Mouse (Mus musculus): ENCODE results near the gene Auts2. TPM values are rescaled to one million over a fixed set of nuclear protein-coding genes. Genes with fewer than 3 reads are reported as not detected.

Gene Auts2
- total and polyA plus RNA-seq, 3 experiments = not detected

DNA sequence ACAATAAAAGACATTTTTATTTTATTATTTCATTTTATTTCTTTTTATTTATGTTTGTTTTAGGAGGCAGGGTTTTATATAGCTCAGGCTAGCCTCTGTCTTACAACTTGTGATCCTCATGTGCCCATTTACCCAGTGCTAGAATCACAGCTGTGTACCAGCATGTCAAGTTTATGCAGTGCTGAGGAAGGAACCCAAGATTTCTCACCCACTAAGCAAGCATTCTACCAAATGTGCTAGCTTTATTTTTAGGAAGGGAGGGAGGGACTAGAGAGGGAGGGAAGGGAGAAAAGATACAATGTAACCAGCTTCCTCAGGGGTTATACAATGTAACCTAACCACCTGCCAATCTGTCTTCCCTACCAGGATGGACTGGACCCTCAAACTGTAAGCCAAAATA, 1067.9 kb downstream of the Auts2 start:
- H3K36me3 ChIP-seq (replicated peaks in 1 of 2; ENCODE audit: control insufficient read depth in 1 of 2, insufficient read depth in 1 of 2, low read length in 1 of 2) = no peaks in the 10 kb centered on the region
- H3K4me1 ChIP-seq (ENCODE audit: control insufficient read depth in 1 of 2, insufficient read depth in 2 of 2) = no peaks in the 10 kb centered on the region
- in situ Hi-C loops (cut with MboI; ENCODE audit: low pct_ligation_motif_present, low pct_unique_long_range_greater_than_20kb, low sequenced_read_pairs) = no loop called here
- no peak for DNase-seq (ENCODE audit: extremely low read depth)
- H3K79me2 ChIP-seq (replicated peaks; ENCODE audit: control insufficient read depth, extremely low read depth, insufficient read depth, poor library complexity, severe bottlenecking) = no peaks in the 10 kb centered on the region
- no peaks in the 10 kb centered on the region for H3K27me3 ChIP-seq (replicated peaks)
- H3K4me3 ChIP-seq (replicated peaks in 1 of 3; ENCODE audit: low read depth in 2 of 3, low read length in 2 of 3, poor library complexity in 1 of 3) = no peak overlapping the region
- TF ChIP-seq ZC3H11A (IDR thresholded peaks at IDR 0.05; ENCODE audit: low read depth, low read length) (no peak), MAX (IDR thresholded peaks at IDR 0.05; ENCODE audit: low read length) (no peak), CTCF (conservative IDR thresholded peaks at IDR 0.05 in 1 of 2, IDR thresholded peaks at IDR 0.05 in 1 of 2; ENCODE audit: low read depth in 2 of 2, low read length in 2 of 2) (no peak), SIN3A (IDR thresholded peaks at IDR 0.05; ENCODE audit: low read length) (no peak), ZMIZ1 (IDR thresholded peaks at IDR 0.05; ENCODE audit: low read depth, low read length) (no peak)
- H3K9ac ChIP-seq (ENCODE audit: insufficient read depth, low read depth) = no peak overlapping the region
- no peak overlapping the region for H3K4me2 ChIP-seq (ENCODE audit: insufficient read depth, low read depth, poor library complexity, severe bottlenecking)
- dilution Hi-C loops (cut with MboI; ENCODE audit: extremely low pct_ligation_motif_present, extremely low pct_unique_long_range_greater_than_20kb, low sequenced_read_pairs) = no loop called here
- H3K27ac ChIP-seq (ENCODE audit: insufficient read depth, low read depth) = no peak overlapping the region
- H3K9me3 ChIP-seq (replicated peaks; ENCODE audit: low read length) = peaks cover 81% of the 10 kb centered on the region

DNA sequence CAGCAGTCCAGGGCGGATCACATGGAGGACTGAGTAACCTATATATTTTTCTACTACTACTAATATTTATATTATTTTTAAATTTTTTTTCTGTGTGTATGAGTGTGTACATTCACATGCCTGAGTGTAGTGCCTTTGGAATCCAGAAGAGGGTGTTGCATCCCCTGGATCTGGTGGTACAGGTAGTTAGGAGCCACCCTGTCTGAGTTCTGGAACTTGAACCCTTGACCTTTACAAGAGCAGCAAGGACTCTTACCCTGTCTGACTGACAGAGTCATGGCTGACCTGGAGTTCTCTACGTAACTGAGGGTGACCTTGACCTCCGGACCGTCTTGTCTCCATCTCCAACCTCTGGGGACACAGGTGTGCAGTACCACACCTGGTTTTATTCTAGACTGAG, 1074.5 kb downstream of the Auts2 start:
- H3K27me3 ChIP-seq (replicated peaks) = no peaks in the 10 kb centered on the region
- H3K9ac ChIP-seq (ENCODE audit: insufficient read depth, low read depth) = no peak overlapping the region
- H3K79me2 ChIP-seq (replicated peaks; ENCODE audit: control insufficient read depth, extremely low read depth, insufficient read depth, poor library complexity, severe bottlenecking) = no peaks in the 10 kb centered on the region
- in situ Hi-C loops (cut with MboI; ENCODE audit: low pct_ligation_motif_present, low pct_unique_long_range_greater_than_20kb, low sequenced_read_pairs) = no loop called here
- TF ChIP-seq IRF4 (IDR thresholded peaks at IDR 0.05; ENCODE audit: low read depth, low read length) = no peak
- no peak for TF ChIP-seq ZNF384 (IDR thresholded peaks at IDR 0.05; ENCODE audit: low read depth, low read length)
- TF ChIP-seq JUND (conservative IDR thresholded peaks at IDR 0.05; ENCODE audit: low read depth, low read length) = no peak
- TF ChIP-seq RCOR1 (conservative IDR thresholded peaks at IDR 0.05; ENCODE audit: low read depth, low read length) = no peak
- TF ChIP-seq MEF2A (IDR thresholded peaks at IDR 0.05; ENCODE audit: borderline replicate concordance, low read depth, low read length) = no peak
- no peak for TF ChIP-seq MAFK (IDR thresholded peaks at IDR 0.05; ENCODE audit: insufficient replicate concordance, low read length)
- TF ChIP-seq USF1 (IDR thresholded peaks at IDR 0.05; ENCODE audit: low read depth, low read length) = no peak
- no peak for TF ChIP-seq GABPA (IDR thresholded peaks at IDR 0.05; ENCODE audit: insufficient replicate concordance, low read depth, low read length)
- no peak for TF ChIP-seq ELF1 (IDR thresholded peaks at IDR 0.05; ENCODE audit: low read depth, low read length)
- no peak for TF ChIP-seq MAX (IDR thresholded peaks at IDR 0.05; ENCODE audit: low read length)
- TF ChIP-seq MAZ (IDR thresholded peaks at IDR 0.05; ENCODE audit: low read depth, low read length) = no peak
- no peak for TF ChIP-seq KAT2A (IDR thresholded peaks at IDR 0.05; ENCODE audit: insufficient replicate concordance, low read length)
- no peak for TF ChIP-seq CHD1 (IDR thresholded peaks at IDR 0.05; ENCODE audit: low read depth, low read length)
- TF ChIP-seq BHLHE40 (IDR thresholded peaks at IDR 0.05; ENCODE audit: low read depth, low read length) = no peak
- H3K4me1 ChIP-seq (ENCODE audit: control insufficient read depth in 1 of 2, insufficient read depth in 2 of 2) = no peaks in the 10 kb centered on the region
- H3K9me3 ChIP-seq (replicated peaks; ENCODE audit: low read length) = peaks cover 82% of the 10 kb centered on the region
- dilution Hi-C loops (cut with MboI; ENCODE audit: extremely low pct_ligation_motif_present, extremely low pct_unique_long_range_greater_than_20kb, low sequenced_read_pairs) = no loop called here
- DNase-seq (ENCODE audit: extremely low read depth) = no peak
- H3K4me2 ChIP-seq (ENCODE audit: insufficient read depth, low read depth, poor library complexity, severe bottlenecking) = no peak overlapping the region
- H3K4me3 ChIP-seq (replicated peaks in 1 of 3; ENCODE audit: low read depth in 2 of 3, low read length in 2 of 3, poor library complexity in 1 of 3) = no peak overlapping the region
- H3K36me3 ChIP-seq (replicated peaks in 1 of 2; ENCODE audit: control insufficient read depth in 1 of 2, insufficient read depth in 1 of 2, low read length in 1 of 2) = no peaks in the 10 kb centered on the region
- no peak overlapping the region for H3K27ac ChIP-seq (ENCODE audit: insufficient read depth, low read depth)

Data from CH12.LX (cell line).